33 mouse cellular contexts compared by ENCODE assay signal in the genomic region with DNA sequence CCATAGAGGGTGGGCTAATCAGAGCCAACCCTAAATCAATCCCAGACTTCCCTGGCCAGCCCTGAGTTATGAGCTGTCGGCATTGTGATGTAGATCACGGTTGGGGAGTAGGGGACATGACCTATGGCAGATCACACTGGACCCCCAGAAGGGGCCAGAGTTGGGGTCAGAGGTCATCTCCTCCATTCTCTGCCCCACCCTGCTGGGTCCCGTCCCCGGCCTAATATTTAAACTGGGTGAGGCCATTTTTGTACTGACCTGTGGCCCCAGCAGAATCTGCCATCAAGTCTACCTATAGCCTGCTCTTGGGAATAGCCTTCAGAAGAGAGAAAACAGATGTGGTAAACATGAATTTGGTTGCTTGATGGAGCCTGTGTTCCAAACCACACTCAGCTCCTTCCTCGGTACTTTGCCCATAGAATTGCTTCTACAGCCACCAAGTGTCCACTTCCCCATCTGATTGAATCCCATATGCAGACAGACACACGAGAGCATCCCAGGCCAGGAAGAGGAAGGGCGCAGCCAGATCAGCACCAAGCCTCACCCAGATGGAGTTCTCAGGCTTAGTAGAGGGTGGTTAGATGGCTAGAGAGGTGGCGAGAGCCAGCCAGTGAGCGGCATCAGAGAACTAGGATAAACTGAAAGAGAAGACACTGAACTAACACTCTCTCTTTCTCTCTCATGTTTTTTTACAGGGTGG. TPM values are rescaled to one million over a fixed set of nuclear protein-coding genes. Genes with fewer than 3 reads are reported as not detected.
DNase-seq lines count a peak whose midpoint lies in the region; ATAC-seq lines count a peak whose summit lies in the region.
"Had no signal": no experiment of that assay in that cellular context is flagged by ENCODE, and none has a peak within 500 bp of the region (broad histone marks: within the 10 kb centered on the region; RNA-seq: fewer than 3 reads in every experiment).

No protein-coding gene starts in this region.

- no peak overlapping the region for H3K27ac ChIP-seq in heart, embryonic 12.5 days (ENCODE audit: poor library complexity, severe bottlenecking)
- H3K27ac ChIP-seq in midbrain, embryonic 11.5 days (ENCODE audit: low read depth, low read length) = no peak overlapping the region
- no peak overlapping the region for H3K27ac ChIP-seq in midbrain, embryonic 10.5 days (replicated peaks)
- no peak overlapping the region for H3K27ac ChIP-seq in forebrain, embryonic 16.5 days (ENCODE audit: low read length)
- H3K27ac ChIP-seq: embryonic facial prominence, embryonic 12.5 days; embryonic facial prominence, embryonic 15.5 days; heart, embryonic 15.5 days; hindbrain, embryonic 14.5 days had no signal

- no peak overlapping the region for H3K9ac ChIP-seq in heart, embryonic 12.5 days
- H3K9ac ChIP-seq in midbrain, embryonic 11.5 days (ENCODE audit: low read length) = no peak overlapping the region
- H3K9ac ChIP-seq in forebrain, embryonic 16.5 days (replicated peaks; ENCODE audit: low read depth, low read length) = no peak overlapping the region
- H3K9ac ChIP-seq: embryonic facial prominence, embryonic 12.5 days; embryonic facial prominence, embryonic 15.5 days; heart, embryonic 15.5 days; hindbrain, embryonic 14.5 days had no signal

- H3K36me3 ChIP-seq in heart, embryonic 12.5 days = no peaks in the 10 kb centered on the region
- H3K36me3 ChIP-seq in midbrain, embryonic 11.5 days (ENCODE audit: control insufficient read depth, insufficient read depth, low read length) = no peaks in the 10 kb centered on the region
- no peaks in the 10 kb centered on the region for H3K36me3 ChIP-seq in midbrain, embryonic 10.5 days
- no peaks in the 10 kb centered on the region for H3K36me3 ChIP-seq in forebrain, embryonic 16.5 days (ENCODE audit: control insufficient read depth, insufficient read depth)
- H3K36me3 ChIP-seq: embryonic facial prominence, embryonic 12.5 days; embryonic facial prominence, embryonic 15.5 days; G1E; heart, embryonic 15.5 days had no signal

- H3K4me2 ChIP-seq in heart, embryonic 12.5 days = no peak overlapping the region
- H3K4me2 ChIP-seq in midbrain, embryonic 11.5 days = no peak overlapping the region
- H3K4me2 ChIP-seq in forebrain, embryonic 16.5 days (ENCODE audit: low read length) = no peak overlapping the region
- H3K4me2 ChIP-seq: embryonic facial prominence, embryonic 12.5 days; embryonic facial prominence, embryonic 15.5 days; heart, embryonic 11.5 days; heart, embryonic 15.5 days; hindbrain, embryonic 14.5 days had no signal

- 0 out of 2 replicates have a peak, but pooled peaks cover 3% of the 10 kb centered on the region for H3K4me1 ChIP-seq in heart, embryonic 12.5 days (replicated peaks)
- no peaks in the 10 kb centered on the region for H3K4me1 ChIP-seq in midbrain, embryonic 11.5 days (ENCODE audit: control insufficient read depth, insufficient read depth, low read length)
- peaks cover 42% of the 10 kb centered on the region for H3K4me1 ChIP-seq in midbrain, embryonic 10.5 days
- no peaks in the 10 kb centered on the region for H3K4me1 ChIP-seq in forebrain, embryonic 16.5 days (replicated peaks; ENCODE audit: control insufficient read depth, insufficient read depth, low read length)

- peak; percentile 87 for DNase-seq in heart, adult 11 months
- peak; percentile 60 for DNase-seq in midbrain, embryonic 11.5 days (ENCODE audit: low spot score, missing footprints)
- DNase-seq in midbrain, embryonic 10.5 days (ENCODE audit: low spot score) = no peak
- DNase-seq: adrenal gland, postnatal 10 days; adrenal gland, postnatal 36 days; B cell, adult 2 months; cerebellum, adult 18-20 months; cerebellum, adult 9-10 months; cerebellum, postnatal 14 days; embryo, embryonic 11 days; gastrocnemius, postnatal 25 days; heart, postnatal 10 days; heart, postnatal 36 days had no signal

- WGBS in heart, embryonic 12.5 days = 78% methylated on average over 9 of the region's 9 CpGs
- 74% methylated on average over 9 of the region's 9 CpGs for WGBS in midbrain, embryonic 11.5 days
- WGBS in midbrain, embryonic 10.5 days = 79% methylated on average over 9 of the region's 9 CpGs
- WGBS in forebrain, embryonic 16.5 days = 87% methylated on average over 9 of the region's 9 CpGs

- no peak overlapping the region for H3K4me3 ChIP-seq in heart, embryonic 12.5 days
- H3K4me3 ChIP-seq in midbrain, embryonic 11.5 days (ENCODE audit: low read depth, low read length) = no peak overlapping the region
- no peak overlapping the region for H3K4me3 ChIP-seq in midbrain, embryonic 10.5 days
- no peak overlapping the region for H3K4me3 ChIP-seq in forebrain, embryonic 16.5 days (replicated peaks; ENCODE audit: low read length)
- H3K4me3 ChIP-seq: embryonic facial prominence, embryonic 12.5 days; embryonic facial prominence, embryonic 15.5 days; heart, embryonic 15.5 days had no signal

- ATAC-seq in heart, embryonic 12.5 days (ENCODE audit: insufficient number of reproducible peaks, low FRiP score) = no peak
- ATAC-seq in midbrain, embryonic 11.5 days (ENCODE audit: low FRiP score) = no peak
- ATAC-seq in megakaryocyte, adult 5-6 weeks (ENCODE audit: poor library complexity, severe bottlenecking) = peak; percentile 57
- ATAC-seq in forebrain, embryonic 16.5 days = no peak
- ATAC-seq: forebrain, embryonic 14.5 days; intestine, postnatal 0 days; Patski had no signal

- peaks cover 20% of the 10 kb centered on the region for H3K27me3 ChIP-seq in heart, embryonic 12.5 days (replicated peaks)
- peaks cover 2% of the 10 kb centered on the region; the same call in 1 of the 2 replicates for H3K27me3 ChIP-seq in midbrain, embryonic 11.5 days (ENCODE audit: control insufficient read depth, insufficient read depth, low read length)
- H3K27me3 ChIP-seq in midbrain, embryonic 10.5 days (ENCODE audit: low read depth, poor library complexity, severe bottlenecking) = peaks cover 35% of the 10 kb centered on the region
- H3K27me3 ChIP-seq in forebrain, embryonic 16.5 days (replicated peaks; ENCODE audit: control insufficient read depth, insufficient read depth, low read length) = no peaks in the 10 kb centered on the region
- H3K27me3 ChIP-seq: embryonic facial prominence, embryonic 12.5 days; embryonic facial prominence, embryonic 15.5 days; Patski had no signal

- H3K9me3 ChIP-seq in heart, embryonic 12.5 days (replicated peaks) = no peaks in the 10 kb centered on the region
- H3K9me3 ChIP-seq in midbrain, embryonic 11.5 days (ENCODE audit: control insufficient read depth, low read length) = no peaks in the 10 kb centered on the region
- H3K9me3 ChIP-seq in midbrain, embryonic 10.5 days (replicated peaks) = no peaks in the 10 kb centered on the region
- no peaks in the 10 kb centered on the region for H3K9me3 ChIP-seq in forebrain, embryonic 16.5 days (ENCODE audit: control insufficient read depth, low read length)
- H3K9me3 ChIP-seq: embryonic facial prominence, embryonic 12.5 days; embryonic facial prominence, embryonic 15.5 days; heart, embryonic 15.5 days had no signal

RNA-seq across cellular contexts. Expression of gene Ankrd33, which starts 11.8 kb away (rescaled TPM):
- not detected in 2 replicates for polyA plus RNA-seq in heart, embryonic 12.5 days (2016; fragmentation: Nextera tagmentation; extraction: Ambion mirVana)
- not detected in 2 replicates for polyA plus RNA-seq in midbrain, embryonic 11.5 days (2014; fragmentation: Nextera tagmentation; extraction: Ambion mirVana)
- polyA plus RNA-seq in midbrain, embryonic 10.5 days (2016; fragmentation: Nextera tagmentation; extraction: Ambion mirVana) = not detected in 2 replicates
- total RNA-seq in megakaryocyte, adult 5-6 weeks (2015) = not detected in 2 replicates
- not detected in 2 replicates for total RNA-seq in megakaryocyte, adult 5-6 weeks (2017)
- polyA plus RNA-seq in forebrain, embryonic 16.5 days (2015; fragmentation: Nextera tagmentation; extraction: Ambion mirVana) = not detected in 2 replicates
- total RNA-seq: CH12.LX; G1E; gastrocnemius, adult 8-10 months; gastrocnemius, postnatal 25 days; heart, adult 8-10 months; heart, postnatal 10 days; heart, postnatal 36 days had no signal
- polyA plus RNA-seq: embryonic facial prominence, embryonic 12.5 days; embryonic facial prominence, embryonic 15.5 days; forebrain, embryonic 11.5 days; forebrain, embryonic 14.5 days; G1E; gonadal fat pad, adult 2 months; heart, embryonic 11.5 days; heart, embryonic 15.5 days; hindbrain, embryonic 11.5 days; hindbrain, embryonic 14.5 days; intestine, embryonic 14.5 days; intestine, postnatal 0 days; Patski had no signal

RNA-seq across cellular contexts. Expression of gene Acvrl1, which starts 24.6 kb away (rescaled TPM):
- polyA plus RNA-seq in heart, embryonic 12.5 days (2016; fragmentation: Nextera tagmentation; extraction: Ambion mirVana) = 3.1 and 3.6 TPM in 2 replicates
- 4.2 and 5.0 TPM in 2 replicates for polyA plus RNA-seq in midbrain, embryonic 11.5 days (2014; fragmentation: Nextera tagmentation; extraction: Ambion mirVana)
- polyA plus RNA-seq in midbrain, embryonic 10.5 days (2016; fragmentation: Nextera tagmentation; extraction: Ambion mirVana) = 8.9 and 10.7 TPM in 2 replicates
- total RNA-seq in megakaryocyte, adult 5-6 weeks (2015) = 6.9 and 8.2 TPM in 2 replicates
- 27.6 and 34.9 TPM in 2 replicates for total RNA-seq in megakaryocyte, adult 5-6 weeks (2017)
- 8.0 and 8.4 TPM in 2 replicates for polyA plus RNA-seq in forebrain, embryonic 16.5 days (2015; fragmentation: Nextera tagmentation; extraction: Ambion mirVana)
- polyA plus RNA-seq: Patski had no signal

RNA-seq across cellular contexts. Expression of gene Fignl2, which starts 25.4 kb away (rescaled TPM):
- polyA plus RNA-seq in heart, embryonic 12.5 days (2016; fragmentation: Nextera tagmentation; extraction: Ambion mirVana) = 0.10 and 0.15 TPM in 2 replicates
- polyA plus RNA-seq in midbrain, embryonic 11.5 days (2014; fragmentation: Nextera tagmentation; extraction: Ambion mirVana) = 1.0 and 1.4 TPM in 2 replicates
- polyA plus RNA-seq in midbrain, embryonic 10.5 days (2016; fragmentation: Nextera tagmentation; extraction: Ambion mirVana) = 0.88 and 1.7 TPM in 2 replicates
- 0.04 TPM in 1 of 2 replicates, not detected in the other for total RNA-seq in megakaryocyte, adult 5-6 weeks (2015)
- total RNA-seq in megakaryocyte, adult 5-6 weeks (2017) = 0.07 and 0.16 TPM in 2 replicates
- polyA plus RNA-seq in forebrain, embryonic 16.5 days (2015; fragmentation: Nextera tagmentation; extraction: Ambion mirVana) = 0.05 TPM in 1 of 2 replicates, not detected in the other
- total RNA-seq: CH12.LX had no signal
- polyA plus RNA-seq: forebrain, embryonic 14.5 days; G1E had no signal

RNA-seq across cellular contexts. Expression of gene Gm47841, which starts 56.6 kb away (rescaled TPM):
- polyA plus RNA-seq in heart, embryonic 12.5 days (2016; fragmentation: Nextera tagmentation; extraction: Ambion mirVana) = not detected in 2 replicates
- not detected in 2 replicates for polyA plus RNA-seq in midbrain, embryonic 11.5 days (2014; fragmentation: Nextera tagmentation; extraction: Ambion mirVana)
- polyA plus RNA-seq in midbrain, embryonic 10.5 days (2016; fragmentation: Nextera tagmentation; extraction: Ambion mirVana) = not detected in 2 replicates
- not detected in 2 replicates for total RNA-seq in megakaryocyte, adult 5-6 weeks (2015)
- not detected in 2 replicates for total RNA-seq in megakaryocyte, adult 5-6 weeks (2017)
- polyA plus RNA-seq in forebrain, embryonic 16.5 days (2015; fragmentation: Nextera tagmentation; extraction: Ambion mirVana) = not detected in 2 replicates
- total RNA-seq: adrenal gland, adult 18-20 months; CH12.LX; G1E; gastrocnemius, adult 8-10 months; gastrocnemius, postnatal 25 days; heart, postnatal 36 days had no signal
- polyA plus RNA-seq: embryonic facial prominence, embryonic 12.5 days; embryonic facial prominence, embryonic 15.5 days; forebrain, embryonic 11.5 days; forebrain, embryonic 14.5 days; G1E; gonadal fat pad, adult 2 months; heart, embryonic 11.5 days; heart, embryonic 15.5 days; hindbrain, embryonic 11.5 days; hindbrain, embryonic 14.5 days; intestine, embryonic 14.5 days; intestine, postnatal 0 days had no signal
